In genomic region chr1:74342308-74342707, GRCm38 (mm10) we compare ENCODE assay signal across 25 mouse cellular contexts. TPM values are rescaled to one million over a fixed set of nuclear protein-coding genes. Genes with fewer than 3 reads are reported as not detected.
DNase-seq lines count a peak whose midpoint lies in the region; ATAC-seq lines count a peak whose summit lies in the region.
"Had no signal": no experiment of that assay in that cellular context is flagged by ENCODE, and none has a peak within 500 bp of the region (broad histone marks: within the 10 kb centered on the region; RNA-seq: fewer than 3 reads in every experiment).

No protein-coding gene starts in this region.

- no peak overlapping the region for H3K4me2 ChIP-seq in hindbrain, embryonic 12.5 days (replicated peaks)
- H3K4me2 ChIP-seq in kidney, embryonic 15.5 days, result no peak overlapping the region
- H3K4me2 ChIP-seq in neural tube, embryonic 15.5 days, result no peak overlapping the region
- H3K4me2 ChIP-seq: embryonic facial prominence, embryonic 15.5 days; heart, embryonic 13.5 days; hindbrain, embryonic 13.5 days had no signal

- H3K36me3 ChIP-seq in hindbrain, embryonic 10.5 days, result peaks cover 12% of the 10 kb centered on the region
- H3K36me3 ChIP-seq in hindbrain, embryonic 12.5 days, result 0 out of 2 replicates have a peak, but pooled peaks cover 3% of the 10 kb centered on the region
- no peaks in the 10 kb centered on the region for H3K36me3 ChIP-seq in kidney, embryonic 15.5 days
- no peaks in the 10 kb centered on the region for H3K36me3 ChIP-seq in neural tube, embryonic 15.5 days
- H3K36me3 ChIP-seq: embryonic facial prominence, embryonic 15.5 days; hindbrain, embryonic 13.5 days had no signal

- no peak overlapping the region for H3K9ac ChIP-seq in hindbrain, embryonic 12.5 days
- H3K9ac ChIP-seq in kidney, embryonic 15.5 days, result no peak overlapping the region
- H3K9ac ChIP-seq in neural tube, embryonic 15.5 days (replicated peaks), result no peak overlapping the region
- H3K9ac ChIP-seq: embryonic facial prominence, embryonic 15.5 days; hindbrain, embryonic 13.5 days had no signal

- WGBS in hindbrain, embryonic 10.5 days, result 92% methylated on average over 1 of the region's 1 CpGs
- WGBS in hindbrain, embryonic 12.5 days, result 95% methylated on average over 1 of the region's 1 CpGs
- 65% methylated on average over 1 of the region's 1 CpGs for WGBS in kidney, embryonic 15.5 days
- 100% methylated on average over 1 of the region's 1 CpGs for WGBS in neural tube, embryonic 15.5 days

- peaks cover 34% of the 10 kb centered on the region for H3K4me1 ChIP-seq in hindbrain, embryonic 10.5 days (replicated peaks)
- H3K4me1 ChIP-seq in hindbrain, embryonic 12.5 days, result peaks cover 4% of the 10 kb centered on the region
- H3K4me1 ChIP-seq in kidney, embryonic 15.5 days, result peaks cover 36% of the 10 kb centered on the region
- peaks cover 21% of the 10 kb centered on the region for H3K4me1 ChIP-seq in neural tube, embryonic 15.5 days
- H3K4me1 ChIP-seq: embryonic facial prominence, embryonic 15.5 days had no signal

- H3K9me3 ChIP-seq in hindbrain, embryonic 10.5 days, result no peaks in the 10 kb centered on the region
- no peaks in the 10 kb centered on the region for H3K9me3 ChIP-seq in hindbrain, embryonic 12.5 days (replicated peaks)
- no peaks in the 10 kb centered on the region for H3K9me3 ChIP-seq in kidney, embryonic 15.5 days (replicated peaks)
- no peaks in the 10 kb centered on the region for H3K9me3 ChIP-seq in neural tube, embryonic 15.5 days (replicated peaks)
- H3K9me3 ChIP-seq: embryonic facial prominence, embryonic 15.5 days; heart, embryonic 13.5 days; hindbrain, embryonic 13.5 days had no signal

- no peaks in the 10 kb centered on the region for H3K27me3 ChIP-seq in hindbrain, embryonic 10.5 days (ENCODE audit: insufficient read depth, poor library complexity, severe bottlenecking)
- H3K27me3 ChIP-seq in hindbrain, embryonic 12.5 days, result no peaks in the 10 kb centered on the region
- H3K27me3 ChIP-seq in kidney, embryonic 15.5 days, result no peaks in the 10 kb centered on the region
- no peaks in the 10 kb centered on the region for H3K27me3 ChIP-seq in neural tube, embryonic 15.5 days (replicated peaks)
- H3K27me3 ChIP-seq: embryonic facial prominence, embryonic 15.5 days; heart, embryonic 13.5 days; hindbrain, embryonic 13.5 days had no signal

- no peak for DNase-seq in hindbrain, embryonic 10.5 days (ENCODE audit: low spot score)
- no peak for DNase-seq in kidney, postnatal 4 days
- no peak for DNase-seq in neural tube, embryonic 10.5 days (ENCODE audit: extremely low spot score, low spot score)
- no peak for DNase-seq in lung, postnatal 4 days
- no peak for DNase-seq in adrenal gland, postnatal 14 days
- DNase-seq: adrenal gland, adult 8-10 months; cerebellum, adult 11 months; cerebellum, adult 8-10 months; cerebellum, postnatal 14 days; embryo, embryonic 11 days; gastrocnemius, adult 2 months; gastrocnemius, postnatal 25 days; heart, postnatal 36 days had no signal

- no peak for ATAC-seq in hindbrain, embryonic 12.5 days (ENCODE audit: low FRiP score)
- ATAC-seq in kidney, embryonic 15.5 days (replicated peaks; ENCODE audit: low FRiP score), result no peak
- ATAC-seq in neural tube, embryonic 15.5 days (ENCODE audit: low FRiP score), result 0 out of 2 replicates have a peak, but pooled peaks have one; percentile 12
- ATAC-seq: forebrain, embryonic 14.5 days had no signal

- H3K27ac ChIP-seq in hindbrain, embryonic 10.5 days, result 0 out of 2 replicates have a peak overlapping the region, but pooled peaks have one; percentile 1
- H3K27ac ChIP-seq in hindbrain, embryonic 12.5 days, result no peak overlapping the region
- peak overlapping the region; percentile 90 for H3K27ac ChIP-seq in kidney, embryonic 15.5 days
- no peak overlapping the region for H3K27ac ChIP-seq in neural tube, embryonic 15.5 days (replicated peaks)
- H3K27ac ChIP-seq: embryonic facial prominence, embryonic 15.5 days; forebrain, embryonic 10.5 days; gastrocnemius, adult 2 months; heart, embryonic 13.5 days; hindbrain, embryonic 13.5 days had no signal

- no peak overlapping the region for H3K4me3 ChIP-seq in hindbrain, embryonic 10.5 days
- no peak overlapping the region for H3K4me3 ChIP-seq in hindbrain, embryonic 12.5 days
- H3K4me3 ChIP-seq in kidney, embryonic 15.5 days (replicated peaks), result no peak overlapping the region
- no peak overlapping the region for H3K4me3 ChIP-seq in neural tube, embryonic 15.5 days (replicated peaks)
- H3K4me3 ChIP-seq: embryonic facial prominence, embryonic 15.5 days; erythroblast, embryonic 14.5 days; forebrain, embryonic 10.5 days; gastrocnemius, adult 2 months; heart, embryonic 13.5 days; hindbrain, embryonic 13.5 days had no signal

RNA-seq across cellular contexts. Expression of gene Catip, which starts 19.6 kb away (rescaled TPM):
- polyA plus RNA-seq in hindbrain, embryonic 10.5 days (2016; fragmentation: Nextera tagmentation; extraction: Ambion mirVana), result 0.37 and 1.4 TPM in 2 replicates
- polyA plus RNA-seq in hindbrain, embryonic 12.5 days (2016; fragmentation: Nextera tagmentation; extraction: Ambion mirVana), result 1.4 and 1.5 TPM in 2 replicates
- polyA plus RNA-seq in kidney, embryonic 15.5 days (2015; fragmentation: Nextera tagmentation; extraction: Ambion mirVana), result 0.67 and 0.82 TPM in 2 replicates
- 1.1 and 1.4 TPM in 2 replicates for polyA plus RNA-seq in neural tube, embryonic 15.5 days (2015; fragmentation: Nextera tagmentation; extraction: Ambion mirVana)
- 0.15 and 0.45 TPM in 2 replicates for total RNA-seq in adrenal gland, postnatal 14 days (2021)
- total RNA-seq: common myeloid progenitor, adult 5-6 weeks; gastrocnemius, postnatal 25 days; granulocyte monocyte progenitor cell, adult 5-6 weeks had no signal
- polyA plus RNA-seq: C2C12; erythroblast, embryonic 14.5 days had no signal

RNA-seq across cellular contexts. Expression of gene Slc11a1, which starts 32.7 kb away (rescaled TPM):
- 1.8 and 3.0 TPM in 2 replicates for polyA plus RNA-seq in hindbrain, embryonic 10.5 days (2016; fragmentation: Nextera tagmentation; extraction: Ambion mirVana)
- 2.0 and 2.2 TPM in 2 replicates for polyA plus RNA-seq in hindbrain, embryonic 12.5 days (2016; fragmentation: Nextera tagmentation; extraction: Ambion mirVana)
- polyA plus RNA-seq in kidney, embryonic 15.5 days (2015; fragmentation: Nextera tagmentation; extraction: Ambion mirVana), result 3.8 and 5.9 TPM in 2 replicates
- polyA plus RNA-seq in neural tube, embryonic 15.5 days (2015; fragmentation: Nextera tagmentation; extraction: Ambion mirVana), result 2.3 and 3.5 TPM in 2 replicates
- total RNA-seq in adrenal gland, postnatal 14 days (2021), result 5.3 and 6.9 TPM in 2 replicates

RNA-seq across cellular contexts. Expression of gene Tmbim1, which starts 36.9 kb away (rescaled TPM):
- 11.6 and 12.6 TPM in 2 replicates for polyA plus RNA-seq in hindbrain, embryonic 10.5 days (2016; fragmentation: Nextera tagmentation; extraction: Ambion mirVana)
- polyA plus RNA-seq in hindbrain, embryonic 12.5 days (2016; fragmentation: Nextera tagmentation; extraction: Ambion mirVana), result 11.7 and 13.4 TPM in 2 replicates
- 25.6 and 31.2 TPM in 2 replicates for polyA plus RNA-seq in kidney, embryonic 15.5 days (2015; fragmentation: Nextera tagmentation; extraction: Ambion mirVana)
- 10.1 and 12.9 TPM in 2 replicates for polyA plus RNA-seq in neural tube, embryonic 15.5 days (2015; fragmentation: Nextera tagmentation; extraction: Ambion mirVana)
- 66.7 and 82.3 TPM in 2 replicates for total RNA-seq in adrenal gland, postnatal 14 days (2021)

RNA-seq across cellular contexts. Expression of gene Ctdsp1, which starts 49.0 kb away (rescaled TPM):
- polyA plus RNA-seq in hindbrain, embryonic 10.5 days (2016; fragmentation: Nextera tagmentation; extraction: Ambion mirVana), result 34.3 and 35.7 TPM in 2 replicates
- 38.8 and 39.2 TPM in 2 replicates for polyA plus RNA-seq in hindbrain, embryonic 12.5 days (2016; fragmentation: Nextera tagmentation; extraction: Ambion mirVana)
- 81.1 and 82.0 TPM in 2 replicates for polyA plus RNA-seq in kidney, embryonic 15.5 days (2015; fragmentation: Nextera tagmentation; extraction: Ambion mirVana)
- 16.8 and 30.2 TPM in 2 replicates for polyA plus RNA-seq in neural tube, embryonic 15.5 days (2015; fragmentation: Nextera tagmentation; extraction: Ambion mirVana)
- 128 and 130 TPM in 2 replicates for total RNA-seq in adrenal gland, postnatal 14 days (2021)

RNA-seq across cellular contexts. Expression of gene Pnkd, which starts 57.6 kb away (rescaled TPM):
- polyA plus RNA-seq in hindbrain, embryonic 10.5 days (2016; fragmentation: Nextera tagmentation; extraction: Ambion mirVana), result 111 and 120 TPM in 2 replicates
- 94.0 and 97.8 TPM in 2 replicates for polyA plus RNA-seq in hindbrain, embryonic 12.5 days (2016; fragmentation: Nextera tagmentation; extraction: Ambion mirVana)
- polyA plus RNA-seq in kidney, embryonic 15.5 days (2015; fragmentation: Nextera tagmentation; extraction: Ambion mirVana), result 138 and 139 TPM in 2 replicates
- polyA plus RNA-seq in neural tube, embryonic 15.5 days (2015; fragmentation: Nextera tagmentation; extraction: Ambion mirVana), result 152 and 156 TPM in 2 replicates
- total RNA-seq in adrenal gland, postnatal 14 days (2021), result 111 and 115 TPM in 2 replicates

Comparison
In these comparisons a context has a peak if more than half of its experiments do, and no peak if none do; other contexts are left out.
1. H3K27ac ChIP-seq: peak in hindbrain, embryonic 10.5 days (single experiment) and kidney, embryonic 15.5 days (single experiment); none in hindbrain, embryonic 12.5 days (single experiment) and neural tube, embryonic 15.5 days (single experiment).